Mouse (Mus musculus): ENCODE measurements around the gene Itgal. TPM values are rescaled to one million over a fixed set of nuclear protein-coding genes. Genes with fewer than 3 reads are reported as not detected.

Gene Itgal
- polyA plus RNA-seq, 1 experiment = 21.5 TPM

- Histone ChIP-seq H3K27me3 (replicated peaks) (no peaks in the 10 kb centered on the region), H3K9me3 (no peaks in the 10 kb centered on the region), H3K36me3 (replicated peaks; ENCODE audit: low read length) (peaks cover 45% of the 10 kb centered on the region), H3K4me1 (peaks cover 61% of the 10 kb centered on the region), H3K4me3 (replicated peaks) (peak overlapping the region; percentile 93)
- TF ChIP-seq GATA1 (IDR thresholded peaks at IDR 0.05; ENCODE audit: borderline replicate concordance, low read length) (no peak), FLI1 (IDR thresholded peaks at IDR 0.05; ENCODE audit: low read length) (no peak)
Measured at GRCm38 (mm10) chr7:127296786-127297555, 911 bp downstream of the Itgal start.

- TF ChIP-seq GATA1 (IDR thresholded peaks at IDR 0.05; ENCODE audit: borderline replicate concordance, low read length) (no peak), FLI1 (IDR thresholded peaks at IDR 0.05; ENCODE audit: low read length) (no peak)
- Histone ChIP-seq H3K36me3 (replicated peaks; ENCODE audit: low read length) (peaks cover 52% of the 10 kb centered on the region), H3K27me3 (replicated peaks) (no peaks in the 10 kb centered on the region), H3K4me3 (replicated peaks) (peak overlapping the region; percentile 93), H3K4me1 (peaks cover 64% of the 10 kb centered on the region), H3K9me3 (no peaks in the 10 kb centered on the region)
Measured at GRCm38 (mm10) chr7:127297586-127298193, 1.6 kb downstream of the Itgal start.

- H3K4me3 ChIP-seq (replicated peaks) = no peak overlapping the region
- H3K9me3 ChIP-seq = no peaks in the 10 kb centered on the region
- no peaks in the 10 kb centered on the region for H3K27me3 ChIP-seq (replicated peaks)
- peaks cover 47% of the 10 kb centered on the region for H3K4me1 ChIP-seq
- peaks cover 99% of the 10 kb centered on the region for H3K36me3 ChIP-seq (replicated peaks; ENCODE audit: low read length)
- TF ChIP-seq GATA1 (IDR thresholded peaks at IDR 0.05; ENCODE audit: borderline replicate concordance, low read length) (no peak), FLI1 (IDR thresholded peaks at IDR 0.05; ENCODE audit: low read length) (no peak)
Measured at GRCm38 (mm10) chr7:127308431-127308830, 12.4 kb downstream of the Itgal start.

GRCm38 (mm10) chr7:127308887-127309286 lies 12.8 kb downstream of the Itgal start:
- no peak overlapping the region for H3K4me3 ChIP-seq (replicated peaks)
- no peak for TF ChIP-seq GATA1 (IDR thresholded peaks at IDR 0.05; ENCODE audit: borderline replicate concordance, low read length)
- TF ChIP-seq FLI1 (IDR thresholded peaks at IDR 0.05; ENCODE audit: low read length) = no peak
- no peaks in the 10 kb centered on the region for H3K27me3 ChIP-seq (replicated peaks)
- H3K9me3 ChIP-seq = no peaks in the 10 kb centered on the region
- H3K4me1 ChIP-seq = peaks cover 48% of the 10 kb centered on the region
- peaks cover 99% of the 10 kb centered on the region for H3K36me3 ChIP-seq (replicated peaks; ENCODE audit: low read length)

GRCm38 (mm10) chr7:127309951-127310350 lies 13.9 kb downstream of the Itgal start:
- TF ChIP-seq FLI1 (IDR thresholded peaks at IDR 0.05; ENCODE audit: low read length) = no peak
- TF ChIP-seq GATA1 (IDR thresholded peaks at IDR 0.05; ENCODE audit: borderline replicate concordance, low read length) = no peak
- H3K36me3 ChIP-seq (replicated peaks; ENCODE audit: low read length) = peaks cover 99% of the 10 kb centered on the region
- H3K4me1 ChIP-seq = peaks cover 49% of the 10 kb centered on the region
- no peaks in the 10 kb centered on the region for H3K9me3 ChIP-seq
- H3K27me3 ChIP-seq (replicated peaks) = no peaks in the 10 kb centered on the region
- no peak overlapping the region for H3K4me3 ChIP-seq (replicated peaks)

GRCm38 (mm10) chr7:127313912-127314311 lies 17.9 kb downstream of the Itgal start:
- no peak for TF ChIP-seq GATA1 (IDR thresholded peaks at IDR 0.05; ENCODE audit: borderline replicate concordance, low read length)
- no peak for TF ChIP-seq FLI1 (IDR thresholded peaks at IDR 0.05; ENCODE audit: low read length)
- peaks cover 100% of the 10 kb centered on the region for H3K36me3 ChIP-seq (replicated peaks; ENCODE audit: low read length)
- H3K4me3 ChIP-seq (replicated peaks) = no peak overlapping the region
- peaks cover 37% of the 10 kb centered on the region for H3K4me1 ChIP-seq
- H3K27me3 ChIP-seq (replicated peaks) = no peaks in the 10 kb centered on the region
- H3K9me3 ChIP-seq = no peaks in the 10 kb centered on the region

- Histone ChIP-seq H3K4me3 (replicated peaks) (no peak overlapping the region), H3K36me3 (replicated peaks; ENCODE audit: low read length) (peaks cover 100% of the 10 kb centered on the region), H3K27me3 (replicated peaks) (no peaks in the 10 kb centered on the region), H3K4me1 (peaks cover 21% of the 10 kb centered on the region), H3K9me3 (no peaks in the 10 kb centered on the region)
- TF ChIP-seq FLI1 (IDR thresholded peaks at IDR 0.05; ENCODE audit: low read length) (no peak), GATA1 (IDR thresholded peaks at IDR 0.05; ENCODE audit: borderline replicate concordance, low read length) (no peak)
Measured at GRCm38 (mm10) chr7:127321106-127321505, 25.0 kb downstream of the Itgal start.

- peaks cover 21% of the 10 kb centered on the region for H3K4me1 ChIP-seq
- no peak for TF ChIP-seq GATA1 (IDR thresholded peaks at IDR 0.05; ENCODE audit: borderline replicate concordance, low read length)
- TF ChIP-seq FLI1 (IDR thresholded peaks at IDR 0.05; ENCODE audit: low read length) = no peak
- H3K36me3 ChIP-seq (replicated peaks; ENCODE audit: low read length) = peaks cover 97% of the 10 kb centered on the region
- no peak overlapping the region for H3K4me3 ChIP-seq (replicated peaks)
- no peaks in the 10 kb centered on the region for H3K27me3 ChIP-seq (replicated peaks)
- H3K9me3 ChIP-seq = no peaks in the 10 kb centered on the region
Measured at GRCm38 (mm10) chr7:127322085-127322484, 26.0 kb downstream of the Itgal start.

- peaks cover 21% of the 10 kb centered on the region for H3K4me1 ChIP-seq
- no peaks in the 10 kb centered on the region for H3K9me3 ChIP-seq
- H3K4me3 ChIP-seq (replicated peaks) = no peak overlapping the region
- TF ChIP-seq FLI1 (IDR thresholded peaks at IDR 0.05; ENCODE audit: low read length) (no peak), GATA1 (IDR thresholded peaks at IDR 0.05; ENCODE audit: borderline replicate concordance, low read length) (no peak)
- H3K36me3 ChIP-seq (replicated peaks; ENCODE audit: low read length) = peaks cover 97% of the 10 kb centered on the region
- H3K27me3 ChIP-seq (replicated peaks) = no peaks in the 10 kb centered on the region
Measured at GRCm38 (mm10) chr7:127324944-127325343, 28.9 kb downstream of the Itgal start.

GRCm38 (mm10) chr7:127325550-127325949 lies 29.5 kb downstream of the Itgal start:
- no peak for TF ChIP-seq FLI1 (IDR thresholded peaks at IDR 0.05; ENCODE audit: low read length)
- no peak for TF ChIP-seq GATA1 (IDR thresholded peaks at IDR 0.05; ENCODE audit: borderline replicate concordance, low read length)
- peaks cover 20% of the 10 kb centered on the region for H3K4me1 ChIP-seq
- no peaks in the 10 kb centered on the region for H3K9me3 ChIP-seq
- no peaks in the 10 kb centered on the region for H3K27me3 ChIP-seq (replicated peaks)
- H3K4me3 ChIP-seq (replicated peaks) = no peak overlapping the region
- H3K36me3 ChIP-seq (replicated peaks; ENCODE audit: low read length) = peaks cover 97% of the 10 kb centered on the region

All from megakaryocyte, embryonic 14.5 days (primary cell).